Mouse (Mus musculus) T-cell, adult 2 months (primary cell): ENCODE data around the gene Fermt1.

Experiments
- DNase-seq: peaks from one replicate; pipeline ENCODE4 v3.0.0; 2022; ENCODE audit warnings: low spot score

Fermt1 gene

DNA sequence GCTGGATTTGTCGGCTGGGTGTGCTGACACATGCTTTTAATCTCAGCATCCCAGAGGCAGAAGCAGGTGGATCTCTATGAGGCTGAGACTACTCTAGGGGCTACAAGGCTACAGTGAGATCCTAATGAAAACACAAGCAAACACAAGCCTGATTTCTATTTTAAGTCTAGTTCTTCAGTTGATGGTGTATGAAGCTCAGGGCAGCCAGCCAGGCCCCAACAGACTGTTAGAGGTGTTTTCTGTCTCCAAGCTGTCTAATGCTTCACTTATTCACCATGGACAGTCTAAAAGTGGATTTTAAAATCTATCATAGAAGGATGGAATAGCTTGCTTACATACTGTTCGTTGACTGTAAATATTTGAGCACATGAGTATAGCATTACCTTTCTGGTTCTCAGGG is 84.2 kb downstream of the Fermt1 start:
- no peak for DNase-seq

DNA sequence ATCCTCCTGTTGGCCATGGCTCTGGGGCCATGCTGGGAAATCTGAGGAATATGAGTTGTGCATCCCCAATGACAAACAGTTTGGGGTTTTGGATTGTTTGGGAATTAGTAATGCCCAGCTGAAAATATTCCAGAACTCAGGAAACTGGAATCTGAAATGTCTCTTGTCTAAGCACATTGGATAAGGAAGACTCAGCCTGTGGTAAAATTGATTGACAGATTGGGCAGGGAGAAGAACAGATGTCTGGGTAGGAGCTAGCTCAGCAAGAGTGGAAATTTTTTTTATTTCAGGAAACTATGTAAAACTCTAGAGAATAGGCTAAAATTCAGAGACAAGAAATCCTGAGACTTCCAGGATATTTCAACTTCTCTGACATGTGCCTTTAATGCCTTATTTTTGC is 85.3 kb downstream of the Fermt1 start:
- no peak for DNase-seq

DNA sequence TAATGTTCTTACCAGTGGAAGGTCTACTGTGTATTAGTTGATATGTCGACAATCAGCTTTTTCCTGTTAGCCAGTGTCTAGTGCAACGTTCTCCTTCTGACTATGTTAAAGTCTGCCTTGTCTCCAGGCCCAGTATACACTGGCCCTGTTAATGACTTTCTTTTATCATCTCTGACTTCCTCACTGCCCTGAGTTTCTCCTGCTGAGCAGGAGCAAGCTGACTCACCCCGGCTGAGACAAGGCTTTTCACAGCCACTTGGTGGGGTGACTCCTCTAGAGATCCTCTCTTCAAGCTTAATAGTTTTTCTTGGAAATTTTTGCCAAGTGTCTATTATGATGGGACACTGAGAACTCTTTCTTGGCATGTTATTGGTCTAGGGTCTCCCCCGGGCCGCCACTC is 89.4 kb downstream of the Fermt1 start:
- DNase-seq = no peak
